Mouse (Mus musculus) CD8-positive naive resting alpha-beta T cell, adult 2 months (primary cell): Measurements from ENCODE around the gene Slc2a10.

Source experiments
- DNase-seq, 2 experiments: peaks; one replicate each; pipeline ENCODE4 v3.0.0; 2022; ENCODE audit warnings: low read depth in 2 of 2, low spot score in 2 of 2

Gene Slc2a10

GRCm38 (mm10) chr2:165559506-165560235, 56.1 kb downstream of the Slc2a10 start:
- DNase-seq = no peak

DNA sequence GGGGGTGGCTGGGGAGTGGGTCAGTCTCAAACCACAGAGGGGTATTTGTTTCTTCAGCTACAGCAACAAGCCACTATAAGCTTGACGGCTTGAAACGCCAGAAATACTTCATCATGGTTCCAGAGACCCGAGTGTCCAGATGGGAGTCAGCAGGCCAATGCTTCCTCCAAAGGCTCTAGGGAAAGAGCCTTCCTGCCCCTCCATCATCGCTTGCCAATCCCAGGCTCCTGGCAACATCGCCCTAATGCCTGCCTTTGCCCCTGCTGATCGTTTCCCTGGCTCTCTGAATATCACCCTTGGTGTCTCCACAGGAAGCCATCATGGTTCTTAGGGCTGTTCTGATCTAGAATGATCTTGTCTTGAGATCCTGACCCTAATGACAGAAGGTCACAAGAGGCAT, 58.3 kb downstream of the Slc2a10 start:
- no peak for DNase-seq

DNA sequence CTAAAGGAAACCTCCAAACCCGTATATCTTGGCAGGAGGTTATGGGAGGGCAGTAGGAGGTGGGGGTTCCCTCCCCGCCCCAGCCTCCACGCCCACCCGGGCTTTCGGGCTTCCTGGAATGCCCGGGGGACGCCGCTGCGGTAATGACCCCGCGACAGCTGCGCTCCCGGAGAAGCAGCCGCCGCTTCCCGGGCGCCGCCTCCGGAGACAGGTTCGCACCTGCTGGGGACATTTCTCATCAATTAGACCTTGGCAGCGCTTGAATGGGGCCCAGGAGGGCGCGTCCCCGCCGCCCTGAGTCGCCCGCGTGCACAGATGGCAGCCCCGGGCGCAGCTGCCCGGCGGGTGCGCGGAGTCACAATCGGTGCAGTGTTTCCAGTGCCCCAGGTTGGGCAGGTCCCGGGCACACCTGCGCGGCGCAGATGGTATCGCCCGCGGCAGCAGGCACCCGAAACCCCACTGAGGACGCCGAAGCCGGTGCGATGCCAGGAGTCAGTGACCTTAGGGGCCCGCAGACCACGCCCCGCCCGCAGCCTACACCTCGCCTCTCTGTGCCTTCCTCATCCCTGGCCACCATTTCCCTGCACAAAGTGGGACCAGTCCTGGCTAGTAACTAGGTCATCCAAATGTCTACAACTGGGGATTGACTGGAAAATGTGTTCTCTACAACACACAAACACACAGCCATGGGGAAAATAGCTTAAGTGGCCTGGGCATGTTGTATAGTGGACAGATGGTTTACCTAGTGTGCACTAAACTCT, 59.9 kb downstream of the Slc2a10 start:
- DNase-seq = no peak

- no peak for DNase-seq
These were observed 60.5 kb downstream of the Slc2a10 start for GRCm38 (mm10) chr2:165564101-165564500.

DNA sequence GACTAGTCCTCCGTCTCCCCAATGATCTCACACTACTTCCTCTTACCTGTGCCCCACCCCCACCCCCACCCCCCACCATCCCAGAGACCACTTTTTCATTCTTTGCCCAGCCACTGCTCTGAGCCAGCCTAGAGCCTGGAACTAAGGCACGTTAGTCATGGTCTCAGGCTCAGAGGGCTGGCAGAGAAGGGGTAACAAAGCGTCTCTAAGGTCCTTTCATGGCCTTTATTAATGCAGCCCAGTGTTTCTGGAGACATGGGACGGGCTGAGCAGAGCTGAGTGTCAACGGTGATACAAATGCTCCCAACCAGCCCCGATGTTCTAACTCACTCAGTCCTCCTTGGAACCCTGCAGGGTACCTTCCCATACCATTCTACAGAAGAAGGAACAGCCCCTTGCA, 61.0 kb downstream of the Slc2a10 start:
- DNase-seq = no peak

GRCm38 (mm10) chr2:165566898-165567297, 63.3 kb downstream of the Slc2a10 start:
- no peak for DNase-seq

DNA sequence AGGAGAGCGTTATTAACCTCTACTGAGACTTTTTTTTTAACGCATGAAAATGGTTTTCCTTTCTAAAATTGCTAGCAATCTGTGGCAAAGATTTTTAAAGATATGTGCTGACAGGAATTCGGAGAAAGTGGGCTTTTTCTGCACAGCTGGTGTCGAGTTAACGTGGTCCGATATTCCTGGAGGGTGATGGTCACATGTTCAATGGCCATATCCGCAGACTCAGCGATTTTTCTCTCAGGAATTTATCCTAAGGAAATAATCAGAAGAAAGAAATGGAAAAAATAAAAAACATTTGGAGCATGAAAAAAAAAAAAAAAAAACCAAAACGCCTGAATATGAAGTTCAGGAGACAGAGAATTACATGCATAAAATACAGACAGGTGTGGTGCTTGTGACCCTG, 64.2 kb downstream of the Slc2a10 start:
- no peak for DNase-seq

DNA sequence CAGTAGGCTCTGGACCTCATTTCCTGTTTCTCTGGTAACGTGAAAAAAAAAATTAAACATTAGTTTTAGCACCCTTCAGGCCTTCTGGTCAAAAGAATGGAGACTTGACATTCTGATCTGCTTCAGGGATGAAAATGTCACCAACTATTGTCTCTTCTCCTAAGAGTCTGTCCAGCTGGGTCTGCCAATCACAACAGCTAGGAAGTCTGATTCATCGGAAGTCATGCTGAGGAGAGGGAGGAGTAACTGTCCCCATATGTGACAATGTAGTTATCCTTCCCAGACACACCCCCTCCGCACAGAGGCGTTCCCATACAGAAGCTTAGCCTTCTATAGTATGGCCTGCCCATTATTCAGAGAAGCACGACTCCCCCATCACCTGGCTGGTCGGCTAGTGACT, 65.3 kb downstream of the Slc2a10 start:
- no peak for DNase-seq
